Mouse (Mus musculus) heart, adult 2 months (tissue): ENCODE measurements around the gene Slc16a1. TPM values are rescaled to one million over a fixed set of nuclear protein-coding genes. Genes with fewer than 3 reads are reported as not detected.
"Not testable (repeated sequence)": the region's sequence is repeated elsewhere in the genome, so short reads cannot be mapped to it uniquely, and the experiment has no call there.

Experiments used
- DNase-seq, 2 experiments: peaks; one replicate each; pipeline ENCODE4 v3.0.0; 2021
- H3K27ac ChIP-seq: fragments of 200-600 bp; 2 replicates; pipeline ENCODE4 v1.8.1; 2022
- H3K27me3 ChIP-seq: fragments of 200-500 bp; 2 replicates; pipeline ENCODE4 v1.6.1; 2012; ENCODE audit warnings: mild to moderate bottlenecking, low read length, inconsistent platforms, mixed read lengths; ENCODE audit not compliant: control insufficient read depth, insufficient read depth
- H3K36me3 ChIP-seq: fragments of 200-500 bp; 2 replicates; pipeline ENCODE4 v1.6.1; 2012; ENCODE audit warnings: low read length, inconsistent platforms; ENCODE audit not compliant: control insufficient read depth, insufficient read depth
- H3K4me1 ChIP-seq: fragments of 200-500 bp; 2 replicates; pipeline ENCODE4 v1.6.1; 2011; ENCODE audit warnings: low read length; ENCODE audit not compliant: control insufficient read depth, insufficient read depth
- H3K4me3 ChIP-seq: fragments of 200-600 bp; 2 replicates; pipeline ENCODE4 v1.8.1; 2022
- H3K79me2 ChIP-seq: fragments of 200-500 bp; replicated peaks from 2 replicates; pipeline ENCODE4 v1.6.1; 2012; ENCODE audit warnings: mild to moderate bottlenecking, inconsistent platforms, low read length, moderate library complexity, mixed read lengths; ENCODE audit not compliant: control insufficient read depth, insufficient read depth
- H3K9ac ChIP-seq: fragments of 200-500 bp; 2 replicates; pipeline ENCODE4 v1.6.1; 2012; ENCODE audit warnings: low read depth, mild to moderate bottlenecking, control low read depth, inconsistent platforms, low read length, mixed read lengths
- CTCF ChIP-seq: fragments of 200-600 bp; IDR thresholded peaks from 2 replicates; pipeline ENCODE4 v1.8.1; 2022; ENCODE audit warnings: antibody characterized with exemption, mild to moderate bottlenecking, moderate library complexity
- EP300 ChIP-seq: fragments of 200-500 bp; IDR thresholded peaks from 2 replicates; pipeline ENCODE4 v1.6.1; 2011; ENCODE audit warnings: low read depth, low read length, control low read depth; ENCODE audit not compliant: insufficient read depth
- POLR2A ChIP-seq: fragments of 200-500 bp; IDR thresholded peaks from 2 replicates; pipeline ENCODE4 v1.6.1; 2011; ENCODE audit warnings: mild to moderate bottlenecking, low read depth, low read length, control low read depth; ENCODE audit not compliant: insufficient read depth
- WGBS: fragments of 180-500 bp; shearing (Covaris S2); methylation state at CpG from one replicate; pipeline ENCODE4 v1.1.7; 2018; 5-methylcytosine and 5-hydroxymethylcytosine counted together
- intact Hi-C: fragments of 180-260 bp; cut with DNase I; formaldehyde crosslinking; loops from one replicate; pipeline ENCODE4 v1.15.1; 2025
- polyA plus RNA-seq: library from polyadenylated mRNA; depleted of rRNA; stranded (reverse); fragments of >200 nt; gene quantifications from 2 replicates; pipeline ENCODE4 v1.2.3, GENCODE M21; 2012
- total RNA-seq, 2 experiments: library from RNA; stranded (reverse); gene quantifications; 2 replicates each; pipeline ENCODE4 v1.2.3; 2021

Slc16a1 gene
- total and polyA plus RNA-seq, 3 experiments, result 91.9 to 177 (median 157) TPM

- H3K4me1 ChIP-seq, result peaks cover 14% of the 10 kb centered on the region
- no peak for TF ChIP-seq EP300
- TF ChIP-seq CTCF, result no peak
- no peak for TF ChIP-seq POLR2A
- WGBS, result 15% methylated on average over 4 of the region's 4 CpGs
- peaks cover 4% of the 10 kb centered on the region for H3K36me3 ChIP-seq
- no peaks in the 10 kb centered on the region for H3K79me2 ChIP-seq
- peak overlapping the region; percentile 69 for H3K27ac ChIP-seq
- intact Hi-C loops, result no loop called here
- H3K27me3 ChIP-seq, result no peaks in the 10 kb centered on the region
- peak in 1 of 2 experiments; percentile 59 for DNase-seq
- no peak overlapping the region for H3K9ac ChIP-seq
- H3K4me3 ChIP-seq, result no peak overlapping the region
Measured at GRCm38 (mm10) chr3:104666950-104667349, 28.5 kb downstream of the Slc16a1 start.

GRCm38 (mm10) chr3:104667451-104667850, 29.0 kb downstream of the Slc16a1 start:
- H3K4me3 ChIP-seq, result no peak overlapping the region
- WGBS, result 29% methylated on average over 10 of the region's 10 CpGs
- no peaks in the 10 kb centered on the region for H3K27me3 ChIP-seq
- H3K27ac ChIP-seq, result peak overlapping the region; percentile 69
- H3K36me3 ChIP-seq, result no peaks in the 10 kb centered on the region
- intact Hi-C loops, result no loop called here
- H3K4me1 ChIP-seq, result peaks cover 11% of the 10 kb centered on the region
- no peak overlapping the region for H3K9ac ChIP-seq
- no peaks in the 10 kb centered on the region for H3K79me2 ChIP-seq
- DNase-seq, result peak; percentile 60 to 82
- TF ChIP-seq POLR2A (peak; percentile 58; the same call in 1 of the 2 replicates), EP300 (peak; percentile 91), CTCF (no peak)

- Histone ChIP-seq H3K4me3 (no peak overlapping the region), H3K36me3 (peaks cover 2% of the 10 kb centered on the region; the same call in 1 of the 2 replicates), H3K4me1 (peaks cover 13% of the 10 kb centered on the region), H3K27me3 (no peaks in the 10 kb centered on the region), H3K27ac (no peak overlapping the region), H3K9ac (no peak overlapping the region), H3K79me2 (no peaks in the 10 kb centered on the region)
- intact Hi-C loops, result no loop called here
- TF ChIP-seq CTCF, result no peak
- no peak for TF ChIP-seq POLR2A
- no peak for TF ChIP-seq EP300
- 97% methylated on average over 5 of the region's 5 CpGs for WGBS
- no peak for DNase-seq
Measured at GRCm38 (mm10) chr3:104668989-104669388, 30.5 kb downstream of the Slc16a1 start.

- Histone ChIP-seq H3K9ac (no peak overlapping the region), H3K4me3 (no peak overlapping the region), H3K36me3 (peaks cover 2% of the 10 kb centered on the region; the same call in 1 of the 2 replicates), H3K27ac (no peak overlapping the region; the same call in 1 of the 2 replicates), H3K79me2 (no peaks in the 10 kb centered on the region), H3K4me1 (peaks cover 19% of the 10 kb centered on the region), H3K27me3 (no peaks in the 10 kb centered on the region)
- intact Hi-C loops, result loop anchor here (5.0 kb wide), 1 partner anchor 68 kb away; no protein-coding TSS in a partner anchor
- no peak for TF ChIP-seq CTCF
- TF ChIP-seq EP300, result no peak
- TF ChIP-seq POLR2A, result no peak
- no peak for DNase-seq
- 46% methylated on average over 1 of the region's 1 CpGs for WGBS
Measured at GRCm38 (mm10) chr3:104669856-104670182, 31.4 kb downstream of the Slc16a1 start.

GRCm38 (mm10) chr3:104670183-104671020, 31.9 kb downstream of the Slc16a1 start:
- intact Hi-C loops, result loop anchor here (5.0 kb wide), 1 partner anchor 68 kb away; no protein-coding TSS in a partner anchor
- peaks cover 20% of the 10 kb centered on the region for H3K4me1 ChIP-seq
- 13% methylated on average over 1 of the region's 1 CpGs for WGBS

GRCm38 (mm10) chr3:104671543-104671942, 33.1 kb downstream of the Slc16a1 start:
- WGBS, result 82% methylated on average over 6 of the region's 6 CpGs
- Histone ChIP-seq H3K36me3 (peaks cover 2% of the 10 kb centered on the region; the same call in 1 of the 2 replicates), H3K9ac (no peak overlapping the region), H3K4me1 (peaks cover 19% of the 10 kb centered on the region), H3K27ac (no peak overlapping the region), H3K27me3 (no peaks in the 10 kb centered on the region), H3K79me2 (no peaks in the 10 kb centered on the region), H3K4me3 (no peak overlapping the region)
- TF ChIP-seq EP300 (no peak), POLR2A (no peak), CTCF (no peak)
- intact Hi-C loops, result loop anchor here (5.0 kb wide), 1 partner anchor 69 kb away; no protein-coding TSS in a partner anchor
- DNase-seq, result no peak

More at GRCm38 (mm10) chr3:104670183-104671020, 31.9 kb downstream of the Slc16a1 start:
- H3K27me3 ChIP-seq, H3K9ac ChIP-seq, H3K27ac ChIP-seq, H3K79me2 ChIP-seq, DNase-seq, H3K36me3 ChIP-seq, H3K4me3 ChIP-seq: not testable (repeated sequence)
